Mouse (Mus musculus): ENCODE measurements at regions not wholly inside any gene's neighbourhood (a gene's known extent, or its start where the extent isn't known, plus 50 kb on each side); places are given as distances from the start of the nearest gene placed in this dataset.

- ATAC-seq (ENCODE audit: insufficient read depth, low FRiP score) = peak; percentile 89
- Histone ChIP-seq H3K4me3 (replicated peaks; ENCODE audit: low read length) (no peak overlapping the region), H3K27me3 (ENCODE audit: control insufficient read depth, insufficient read depth, low read length) (no peaks in the 10 kb centered on the region), H3K9ac (ENCODE audit: low read length) (0 out of 2 replicates have a peak overlapping the region, but pooled peaks have one; percentile 5), H3K27ac (ENCODE audit: low read length) (peak overlapping the region; percentile 83), H3K4me1 (ENCODE audit: control insufficient read depth, insufficient read depth, low read length) (peaks cover 3% of the 10 kb centered on the region; the same call in 1 of the 2 replicates), H3K4me2 (ENCODE audit: low read depth, low read length) (no peak overlapping the region), H3K9me3 (replicated peaks; ENCODE audit: control insufficient read depth, low read length) (0 out of 2 replicates have a peak, but pooled peaks cover 5% of the 10 kb centered on the region), H3K36me3 (ENCODE audit: control insufficient read depth, insufficient read depth, low read length) (no peaks in the 10 kb centered on the region)
- WGBS = 34% methylated on average over 4 of the region's 4 CpGs
Measured at GRCm38 (mm10) chr1:90690591-90691116, 87.9 kb downstream of the Cops8 start.

GRCm38 (mm10) chr1:90691157-90691594 lies 88.4 kb downstream of the Cops8 start:
- H3K36me3 ChIP-seq (ENCODE audit: control insufficient read depth, insufficient read depth, low read length) = no peaks in the 10 kb centered on the region
- 42% methylated on average over 6 of the region's 6 CpGs for WGBS
- no peak overlapping the region for H3K4me2 ChIP-seq (ENCODE audit: low read depth, low read length)
- 0 out of 2 replicates have a peak, but pooled peaks cover 5% of the 10 kb centered on the region for H3K9me3 ChIP-seq (replicated peaks; ENCODE audit: control insufficient read depth, low read length)
- ATAC-seq (ENCODE audit: insufficient read depth, low FRiP score) = peak; percentile 68
- H3K9ac ChIP-seq (ENCODE audit: low read length) = no peak overlapping the region
- H3K4me1 ChIP-seq (ENCODE audit: control insufficient read depth, insufficient read depth, low read length) = peaks cover 3% of the 10 kb centered on the region; the same call in 1 of the 2 replicates
- H3K27ac ChIP-seq (ENCODE audit: low read length) = peak overlapping the region; percentile 83
- no peak overlapping the region for H3K4me3 ChIP-seq (replicated peaks; ENCODE audit: low read length)
- H3K27me3 ChIP-seq (ENCODE audit: control insufficient read depth, insufficient read depth, low read length) = no peaks in the 10 kb centered on the region

- Histone ChIP-seq H3K9me3 (replicated peaks; ENCODE audit: control insufficient read depth, low read length) (0 out of 2 replicates have a peak, but pooled peaks cover 5% of the 10 kb centered on the region), H3K27me3 (ENCODE audit: control insufficient read depth, insufficient read depth, low read length) (no peaks in the 10 kb centered on the region), H3K4me2 (ENCODE audit: low read depth, low read length) (no peak overlapping the region), H3K4me1 (ENCODE audit: control insufficient read depth, insufficient read depth, low read length) (peaks cover 6% of the 10 kb centered on the region; the same call in 1 of the 2 replicates), H3K36me3 (ENCODE audit: control insufficient read depth, insufficient read depth, low read length) (no peaks in the 10 kb centered on the region), H3K9ac (ENCODE audit: low read length) (no peak overlapping the region), H3K4me3 (replicated peaks; ENCODE audit: low read length) (no peak overlapping the region), H3K27ac (ENCODE audit: low read length) (no peak overlapping the region)
- 28% methylated on average over 1 of the region's 1 CpGs for WGBS
- no peak for ATAC-seq (ENCODE audit: insufficient read depth, low FRiP score)
Measured at GRCm38 (mm10) chr1:90692851-90693250, 90.1 kb downstream of the Cops8 start.

- H3K27me3 ChIP-seq (ENCODE audit: control insufficient read depth, insufficient read depth, low read length) = no peaks in the 10 kb centered on the region
- no peak for ATAC-seq (ENCODE audit: insufficient read depth, low FRiP score)
- peaks cover 6% of the 10 kb centered on the region; the same call in 1 of the 2 replicates for H3K4me1 ChIP-seq (ENCODE audit: control insufficient read depth, insufficient read depth, low read length)
- H3K9me3 ChIP-seq (replicated peaks; ENCODE audit: control insufficient read depth, low read length) = 0 out of 2 replicates have a peak, but pooled peaks cover 4% of the 10 kb centered on the region
- no peak overlapping the region for H3K27ac ChIP-seq (ENCODE audit: low read length)
- H3K4me2 ChIP-seq (ENCODE audit: low read depth, low read length) = no peak overlapping the region
- H3K9ac ChIP-seq (ENCODE audit: low read length) = no peak overlapping the region
- H3K4me3 ChIP-seq (replicated peaks; ENCODE audit: low read length) = no peak overlapping the region
- 91% methylated on average over 3 of the region's 3 CpGs for WGBS
- H3K36me3 ChIP-seq (ENCODE audit: control insufficient read depth, insufficient read depth, low read length) = no peaks in the 10 kb centered on the region
Measured at GRCm38 (mm10) chr1:90694761-90695160, 92.0 kb downstream of the Cops8 start.

- H3K4me3 ChIP-seq (replicated peaks; ENCODE audit: low read length) = no peak overlapping the region
- ATAC-seq (ENCODE audit: insufficient read depth, low FRiP score) = no peak
- no peaks in the 10 kb centered on the region for H3K9me3 ChIP-seq (replicated peaks; ENCODE audit: control insufficient read depth, low read length)
- no peak overlapping the region for H3K27ac ChIP-seq (ENCODE audit: low read length)
- H3K9ac ChIP-seq (ENCODE audit: low read length) = no peak overlapping the region
- H3K36me3 ChIP-seq (ENCODE audit: control insufficient read depth, insufficient read depth, low read length) = no peaks in the 10 kb centered on the region
- WGBS = 44% methylated on average over 10 of the region's 10 CpGs
- H3K4me2 ChIP-seq (ENCODE audit: low read depth, low read length) = no peak overlapping the region
- H3K4me1 ChIP-seq (ENCODE audit: control insufficient read depth, insufficient read depth, low read length) = peaks cover 6% of the 10 kb centered on the region; the same call in 1 of the 2 replicates
- H3K27me3 ChIP-seq (ENCODE audit: control insufficient read depth, insufficient read depth, low read length) = no peaks in the 10 kb centered on the region
Measured at GRCm38 (mm10) chr1:90695166-90695749, 92.5 kb downstream of the Cops8 start.

GRCm38 (mm10) chr1:90696000-90696399 lies 93.2 kb downstream of the Cops8 start:
- Histone ChIP-seq H3K36me3 (ENCODE audit: control insufficient read depth, insufficient read depth, low read length) (no peaks in the 10 kb centered on the region), H3K4me3 (replicated peaks; ENCODE audit: low read length) (no peak overlapping the region), H3K9me3 (replicated peaks; ENCODE audit: control insufficient read depth, low read length) (no peaks in the 10 kb centered on the region), H3K9ac (ENCODE audit: low read length) (no peak overlapping the region), H3K27ac (ENCODE audit: low read length) (no peak overlapping the region), H3K4me2 (ENCODE audit: low read depth, low read length) (no peak overlapping the region), H3K4me1 (ENCODE audit: control insufficient read depth, insufficient read depth, low read length) (peaks cover 6% of the 10 kb centered on the region; the same call in 1 of the 2 replicates), H3K27me3 (ENCODE audit: control insufficient read depth, insufficient read depth, low read length) (no peaks in the 10 kb centered on the region)
- WGBS = 90% methylated on average over 1 of the region's 1 CpGs
- no peak for ATAC-seq (ENCODE audit: insufficient read depth, low FRiP score)

GRCm38 (mm10) chr1:90697056-90697596 lies 94.3 kb downstream of the Cops8 start:
- Histone ChIP-seq H3K9ac (ENCODE audit: low read length) (no peak overlapping the region), H3K27me3 (ENCODE audit: control insufficient read depth, insufficient read depth, low read length) (no peaks in the 10 kb centered on the region), H3K36me3 (ENCODE audit: control insufficient read depth, insufficient read depth, low read length) (no peaks in the 10 kb centered on the region), H3K4me1 (ENCODE audit: control insufficient read depth, insufficient read depth, low read length) (peaks cover 3% of the 10 kb centered on the region; the same call in 1 of the 2 replicates), H3K4me2 (ENCODE audit: low read depth, low read length) (no peak overlapping the region), H3K27ac (ENCODE audit: low read length) (no peak overlapping the region), H3K4me3 (replicated peaks; ENCODE audit: low read length) (no peak overlapping the region), H3K9me3 (replicated peaks; ENCODE audit: control insufficient read depth, low read length) (no peaks in the 10 kb centered on the region)
- 88% methylated on average over 3 of the region's 3 CpGs for WGBS
- no peak for ATAC-seq (ENCODE audit: insufficient read depth, low FRiP score)

GRCm38 (mm10) chr1:90698618-90699017 lies 95.8 kb downstream of the Cops8 start:
- Histone ChIP-seq H3K4me1 (ENCODE audit: control insufficient read depth, insufficient read depth, low read length) (peaks cover 3% of the 10 kb centered on the region; the same call in 1 of the 2 replicates), H3K4me3 (replicated peaks; ENCODE audit: low read length) (no peak overlapping the region), H3K9ac (ENCODE audit: low read length) (no peak overlapping the region), H3K9me3 (replicated peaks; ENCODE audit: control insufficient read depth, low read length) (no peaks in the 10 kb centered on the region), H3K27me3 (ENCODE audit: control insufficient read depth, insufficient read depth, low read length) (no peaks in the 10 kb centered on the region), H3K27ac (ENCODE audit: low read length) (no peak overlapping the region), H3K4me2 (ENCODE audit: low read depth, low read length) (no peak overlapping the region), H3K36me3 (ENCODE audit: control insufficient read depth, insufficient read depth, low read length) (no peaks in the 10 kb centered on the region)
- WGBS = 89% methylated on average over 2 of the region's 2 CpGs
- ATAC-seq (ENCODE audit: insufficient read depth, low FRiP score) = no peak

GRCm38 (mm10) chr1:90701756-90702155 lies 99.0 kb downstream of the Cops8 start:
- Histone ChIP-seq H3K4me3 (replicated peaks; ENCODE audit: low read length) (no peak overlapping the region), H3K4me1 (ENCODE audit: control insufficient read depth, insufficient read depth, low read length) (peaks cover 3% of the 10 kb centered on the region; the same call in 1 of the 2 replicates), H3K27ac (ENCODE audit: low read length) (no peak overlapping the region), H3K4me2 (ENCODE audit: low read depth, low read length) (no peak overlapping the region), H3K9me3 (replicated peaks; ENCODE audit: control insufficient read depth, low read length) (no peaks in the 10 kb centered on the region), H3K36me3 (ENCODE audit: control insufficient read depth, insufficient read depth, low read length) (no peaks in the 10 kb centered on the region), H3K27me3 (ENCODE audit: control insufficient read depth, insufficient read depth, low read length) (no peaks in the 10 kb centered on the region), H3K9ac (ENCODE audit: low read length) (no peak overlapping the region)
- WGBS = 88% methylated on average over 1 of the region's 1 CpGs
- ATAC-seq (ENCODE audit: insufficient read depth, low FRiP score) = no peak

Data from stomach, embryonic 16.5 days (tissue).